Mouse (Mus musculus) erythroblast, adult 5-6 weeks (primary cell): ENCODE data around the gene Ggn. TPM values are rescaled to one million over a fixed set of nuclear protein-coding genes. Genes with fewer than 3 reads are reported as not detected.
"Not testable (repeated sequence)": the region's sequence is repeated elsewhere in the genome, so short reads cannot be mapped to it uniquely, and the experiment has no call there.

Source experiments
- ATAC-seq: replicated peaks from 2 replicates; pipeline ENCODE4 v1.8.0; 2016; ENCODE audit warnings: moderate number of reproducible peaks, mild to moderate bottlenecking, moderate TSS enrichment, inconsistent platforms; ENCODE audit not compliant: poor library complexity, low FRiP score, severe bottlenecking
- total RNA-seq, 2 experiments: library from RNA; stranded (forward) in 1 of 2; stranded (reverse) in 1 of 2; fragments of 150-400 nt in 1 of 2; fragments of 200-764, 138-1000 nt in 1 of 2; gene quantifications; 2 replicates each; pipeline versions ENCODE4 v1.2.3 to v1.2.4; 2015 to 2017; ENCODE audit warnings: low replicate concordance in 2 of 2

Gene Ggn
- total RNA-seq, 2 experiments from 2014 or later = not detected

GRCm38 (mm10) chr7:29155838-29156782 lies 13.9 kb upstream of the Ggn start, which contains the start of gene Fam98c:
TSS of gene Fam98c (minus strand) at chr7:29156234.
- peak; percentile 77 for ATAC-seq

GRCm38 (mm10) chr7:29158264-29158663 lies 11.7 kb upstream of the Ggn start:
- no peak for ATAC-seq

GRCm38 (mm10) chr7:29162294-29162693 lies 7.7 kb upstream of the Ggn start:
- no peak for ATAC-seq

- peak; percentile 59; the same call in 1 of the 2 replicates for ATAC-seq
These were observed 7.1 kb upstream of the Ggn start for GRCm38 (mm10) chr7:29162750-29163525.

- ATAC-seq = no peak
These were observed 2.4 kb upstream of the Ggn start for GRCm38 (mm10) chr7:29167656-29168055.

- no peak for ATAC-seq
These were observed 1.8 kb upstream of the Ggn start for GRCm38 (mm10) chr7:29168121-29168695.

GRCm38 (mm10) chr7:29168791-29169230 lies 1.2 kb upstream of the Ggn start:
- no peak for ATAC-seq

GRCm38 (mm10) chr7:29169231-29170065 lies 562 bp upstream of the Ggn start:
- ATAC-seq = no peak

- ATAC-seq = no peak
These were observed 948 bp downstream of the Ggn start for GRCm38 (mm10) chr7:29170755-29171561.

- ATAC-seq = no peak
These were observed 1.6 kb downstream of the Ggn start for GRCm38 (mm10) chr7:29171562-29172097.

- no peak for ATAC-seq
These were observed 2.5 kb downstream of the Ggn start for GRCm38 (mm10) chr7:29172390-29173016.

- ATAC-seq = no peak
These were observed 8.1 kb downstream of the Ggn start for GRCm38 (mm10) chr7:29178106-29178505.

GRCm38 (mm10) chr7:29179323-29179722 lies 9.3 kb downstream of the Ggn start:
- no peak for ATAC-seq

GRCm38 (mm10) chr7:29180077-29180853 lies 10.3 kb downstream of the Ggn start, which contains the start of gene Psmd8:
TSS of gene Psmd8 (minus strand) at chr7:29180701.
- peak; percentile 98 for ATAC-seq

- ATAC-seq = no peak
These were observed 10.8 kb downstream of the Ggn start for GRCm38 (mm10) chr7:29180854-29181236.

- ATAC-seq = not testable (repeated sequence)
These were observed 11.3 kb downstream of the Ggn start for GRCm38 (mm10) chr7:29181323-29181722.

GRCm38 (mm10) chr7:29194230-29194629 lies 24.2 kb downstream of the Ggn start:
- ATAC-seq = not testable (repeated sequence)
